Mouse (Mus musculus): Measurements from ENCODE around the gene Ints1.

GRCm38 (mm10) chr5:139792966-139793337, 17.5 kb upstream of the Ints1 start:
- TF ChIP-seq POLR2A (IDR thresholded peaks at IDR 0.05; ENCODE audit: borderline replicate concordance, low read depth, low read length) = no peak
- TF ChIP-seq CTCF (IDR thresholded peaks at IDR 0.05; ENCODE audit: low read depth, low read length) = no peak

All from bone marrow macrophage, adult 2 months (primary cell).